Mouse (Mus musculus): ENCODE measurements at regions not wholly inside any gene's neighbourhood (a gene's known extent, or its start where the extent isn't known, plus 50 kb on each side); places are given as distances from the start of the nearest gene placed in this dataset.

DNA sequence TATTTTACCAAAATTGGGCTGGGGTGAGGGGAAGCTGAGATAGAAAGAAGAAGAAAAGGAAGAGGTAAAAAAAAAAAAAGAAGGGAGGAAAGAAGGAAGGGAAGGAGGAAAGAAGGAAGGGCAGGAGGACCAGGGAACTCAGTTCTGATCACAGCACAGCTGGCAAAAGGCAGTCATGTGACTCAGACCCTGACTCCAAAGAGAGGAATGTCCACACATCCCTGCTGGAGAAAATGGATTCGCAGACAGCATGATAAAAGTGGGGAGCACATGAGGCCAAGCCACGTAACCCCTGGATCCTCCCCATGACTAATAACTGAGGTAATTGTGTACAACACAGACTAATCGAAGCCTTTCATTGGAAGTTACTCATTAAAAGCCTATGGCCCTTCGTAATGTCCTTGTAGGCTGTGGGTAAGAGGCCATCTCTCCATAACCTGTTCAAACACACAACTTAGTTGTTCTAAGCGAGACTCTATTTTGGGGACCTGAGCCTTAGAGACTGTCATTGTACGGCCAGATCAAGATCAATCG lies 162.2 kb downstream of the Zfp36l1 start:
- no peak for ATAC-seq (replicated peaks; ENCODE audit: low FRiP score, poor library complexity, severe bottlenecking)

DNA sequence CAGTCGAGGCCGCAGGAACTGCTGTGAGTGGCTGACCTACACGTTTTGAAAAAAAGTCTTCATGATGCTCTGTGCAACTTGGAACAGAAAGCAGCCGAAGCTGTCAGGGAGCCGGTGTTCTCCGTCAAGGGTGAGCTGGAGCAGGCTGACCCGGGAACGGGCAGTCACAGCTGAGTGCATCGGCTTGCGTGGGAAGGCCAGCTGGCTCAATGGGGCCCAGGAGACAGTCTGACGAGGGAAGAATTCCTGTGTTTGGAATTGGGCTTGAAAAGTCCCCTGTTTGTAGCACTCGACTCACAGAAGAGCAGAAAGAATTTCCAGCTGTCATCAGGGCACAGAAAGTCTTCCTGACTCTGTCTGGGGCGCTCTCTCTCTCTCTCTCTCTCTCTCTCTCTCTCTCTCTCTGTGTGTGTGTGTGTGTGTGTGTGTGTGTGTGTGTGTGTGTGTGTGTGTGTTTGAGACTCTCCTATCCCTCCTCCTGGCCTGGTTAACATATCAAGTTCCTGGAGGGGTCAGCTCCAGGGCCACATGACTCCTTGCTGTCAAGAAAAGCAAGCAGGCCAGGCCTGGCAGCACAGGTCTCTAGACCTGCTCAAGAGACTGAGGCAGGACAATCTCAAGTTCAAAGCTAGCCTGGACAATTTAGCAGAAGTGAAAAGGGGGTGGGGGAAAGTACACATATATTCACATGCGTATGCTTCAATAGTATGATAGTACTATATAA lies 163.6 kb downstream of the Zfp36l1 start:
- no peak for ATAC-seq (replicated peaks; ENCODE audit: low FRiP score, poor library complexity, severe bottlenecking)

DNA sequence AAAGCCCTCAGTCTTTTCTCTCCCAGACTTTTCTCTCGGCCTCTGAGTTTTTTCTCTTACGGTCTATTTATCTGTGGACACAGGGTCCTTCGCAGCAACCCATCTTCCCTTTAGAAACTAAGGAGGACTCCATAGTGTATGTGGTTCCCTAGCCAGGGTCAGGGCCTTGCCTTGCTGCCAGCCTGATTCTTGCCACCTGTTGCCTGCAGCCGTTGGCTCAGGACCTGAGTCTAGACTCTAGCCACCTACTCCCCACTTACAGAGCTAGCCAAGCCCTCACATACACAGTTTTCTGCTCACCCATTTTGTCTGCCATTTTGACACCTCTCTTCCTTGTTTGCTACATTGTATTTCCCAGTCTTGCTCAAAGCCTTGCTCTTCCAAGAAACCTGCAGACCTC lies 165.2 kb downstream of the Zfp36l1 start:
- ATAC-seq (replicated peaks; ENCODE audit: low FRiP score, poor library complexity, severe bottlenecking), result no peak

DNA sequence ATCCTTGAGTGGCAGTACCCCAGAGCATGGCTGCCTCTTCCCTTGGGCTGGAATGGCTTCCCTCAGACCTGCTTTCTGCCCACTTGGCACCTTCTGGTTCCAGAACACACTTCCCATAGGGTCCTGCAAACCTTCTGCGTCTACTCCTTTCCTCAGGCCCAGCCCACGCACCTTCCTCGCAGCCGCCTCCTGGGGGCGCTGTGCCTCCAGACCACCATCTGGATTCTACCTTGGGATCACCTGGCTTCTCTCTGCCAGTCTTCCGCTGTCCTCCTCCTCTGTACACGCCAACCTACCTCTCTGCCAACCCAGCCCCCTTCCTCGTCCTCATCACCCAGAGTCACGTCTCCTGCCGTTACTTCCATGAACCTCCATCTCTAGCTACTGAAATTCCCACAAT lies 166.0 kb downstream of the Zfp36l1 start:
- no peak for ATAC-seq (replicated peaks; ENCODE audit: low FRiP score, poor library complexity, severe bottlenecking)

DNA sequence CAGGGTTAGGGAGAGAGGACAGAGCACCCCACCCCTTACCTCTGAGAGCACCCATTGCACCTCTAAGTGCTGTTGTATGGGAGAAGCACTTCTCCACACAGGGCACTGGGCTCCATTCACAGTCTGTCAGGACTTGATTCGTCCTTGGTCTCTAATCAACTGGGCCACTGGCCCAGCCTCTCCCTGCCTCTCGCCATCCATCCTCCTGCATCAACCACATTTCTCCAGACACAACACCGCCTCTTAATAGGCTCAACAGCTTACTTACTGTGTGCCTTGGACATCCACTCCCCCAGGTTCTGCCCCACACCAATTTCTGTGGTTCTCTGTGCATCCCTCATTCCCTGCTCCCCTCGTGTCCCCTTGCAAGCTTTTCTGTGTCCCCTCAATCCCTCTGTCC lies 166.9 kb downstream of the Zfp36l1 start:
- ATAC-seq (replicated peaks; ENCODE audit: low FRiP score, poor library complexity, severe bottlenecking), result no peak

DNA sequence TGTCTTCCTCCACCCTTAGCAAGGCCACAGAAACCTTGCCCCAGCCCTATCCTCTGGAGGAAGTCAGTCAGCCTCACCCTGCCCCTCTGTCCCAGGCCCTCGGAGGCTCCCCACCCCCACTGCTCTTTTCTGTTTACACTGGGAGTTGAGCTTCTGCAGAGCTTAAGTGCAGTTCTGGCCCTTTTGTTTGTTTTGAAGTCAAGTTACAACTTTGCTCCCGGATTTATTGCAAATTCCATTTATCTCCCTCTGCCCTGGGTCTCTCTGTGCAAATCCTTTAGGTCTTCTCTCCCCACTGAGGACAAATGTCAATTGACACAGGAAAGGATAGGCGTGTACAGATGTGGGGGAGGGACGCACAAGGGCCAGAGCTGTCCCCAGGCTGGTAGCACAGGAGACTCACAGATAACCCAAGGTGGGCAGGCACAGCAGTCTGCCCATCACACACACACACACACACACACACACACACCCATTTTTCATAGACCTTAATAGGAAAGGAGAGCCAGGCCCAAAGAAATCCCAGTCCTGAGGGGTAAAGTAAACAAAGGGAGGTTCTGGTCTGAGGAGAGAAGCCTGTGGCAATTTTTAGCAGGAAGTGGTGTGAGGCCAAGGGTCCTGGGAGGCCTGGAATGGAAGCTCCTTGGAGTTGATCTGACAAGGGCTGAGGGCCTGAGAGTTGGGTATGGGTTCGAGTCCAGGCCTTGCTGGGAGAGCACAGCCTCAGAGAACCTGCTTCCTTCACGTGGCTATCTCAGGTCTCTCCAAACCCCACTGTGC lies 167.9 kb downstream of the Zfp36l1 start:
- no peak for ATAC-seq (replicated peaks; ENCODE audit: low FRiP score, poor library complexity, severe bottlenecking)

DNA sequence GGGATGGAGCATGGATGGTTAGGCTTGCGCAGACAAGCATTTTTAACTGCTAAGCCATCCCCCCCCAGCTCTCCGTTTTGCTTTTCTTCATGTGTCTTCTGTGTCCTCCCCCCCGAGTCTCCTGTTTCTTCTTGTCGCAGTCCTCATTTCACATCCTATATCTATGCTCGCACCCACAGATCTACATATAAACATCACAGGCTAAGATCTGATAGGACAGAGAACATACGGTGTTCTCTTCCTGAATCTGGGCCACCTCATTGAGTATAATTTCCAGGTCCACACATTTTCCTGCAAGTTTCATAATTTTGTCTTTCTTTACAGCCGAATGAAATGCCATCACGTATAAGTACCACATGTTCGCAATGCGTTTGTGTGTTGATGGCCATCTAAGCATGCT lies 168.7 kb downstream of the Zfp36l1 start:
- ATAC-seq (replicated peaks; ENCODE audit: low FRiP score, poor library complexity, severe bottlenecking), result no peak

DNA sequence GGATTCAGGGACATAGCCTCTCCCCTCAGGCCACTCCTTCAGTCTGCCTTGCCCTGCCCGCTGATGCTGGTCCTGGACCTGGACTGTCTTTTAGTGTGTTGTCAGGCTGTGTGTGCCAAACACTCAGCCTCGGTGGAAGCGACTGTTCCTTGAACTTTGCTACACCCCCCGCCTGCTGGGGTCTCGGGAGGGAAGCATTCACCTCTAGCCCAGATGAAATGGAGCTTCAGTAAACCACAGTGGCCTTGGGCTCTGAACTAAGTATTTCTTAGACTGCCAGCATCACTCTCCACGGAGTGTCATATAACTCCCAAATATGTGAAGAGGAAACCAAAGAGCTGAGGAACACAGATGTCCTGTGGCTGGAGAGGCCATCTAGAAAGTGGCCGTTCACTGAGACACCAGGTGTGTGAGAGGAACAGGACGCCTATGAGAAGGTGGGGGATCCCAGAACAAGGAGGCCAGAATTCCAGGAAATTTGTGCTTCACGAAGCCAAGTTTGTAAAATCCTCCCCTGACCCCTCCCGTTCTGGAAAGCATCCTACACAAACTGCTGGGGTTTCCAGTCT lies 170.2 kb downstream of the Zfp36l1 start:
- no peak for ATAC-seq (replicated peaks; ENCODE audit: low FRiP score, poor library complexity, severe bottlenecking)

DNA sequence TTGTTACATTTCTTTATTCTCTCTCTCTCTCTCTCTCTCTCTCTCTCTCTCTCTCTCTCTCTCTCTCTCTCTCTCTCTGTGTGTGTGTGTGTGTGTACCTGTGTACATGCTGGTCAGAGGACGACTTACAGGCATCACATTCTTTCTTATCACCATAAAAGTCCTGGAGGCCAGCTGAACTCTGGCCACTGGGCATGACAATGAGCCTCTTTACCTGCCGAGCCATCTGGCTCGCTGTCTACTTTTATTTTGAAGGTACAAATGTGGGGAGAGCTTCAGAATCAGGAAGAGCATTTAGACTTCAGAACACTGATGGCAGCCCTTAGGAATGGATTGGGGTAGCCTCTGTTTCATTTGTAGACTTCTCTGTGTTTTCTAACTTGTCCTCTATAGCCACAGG lies 171.0 kb downstream of the Zfp36l1 start:
- no peak for ATAC-seq (replicated peaks; ENCODE audit: low FRiP score, poor library complexity, severe bottlenecking)

DNA sequence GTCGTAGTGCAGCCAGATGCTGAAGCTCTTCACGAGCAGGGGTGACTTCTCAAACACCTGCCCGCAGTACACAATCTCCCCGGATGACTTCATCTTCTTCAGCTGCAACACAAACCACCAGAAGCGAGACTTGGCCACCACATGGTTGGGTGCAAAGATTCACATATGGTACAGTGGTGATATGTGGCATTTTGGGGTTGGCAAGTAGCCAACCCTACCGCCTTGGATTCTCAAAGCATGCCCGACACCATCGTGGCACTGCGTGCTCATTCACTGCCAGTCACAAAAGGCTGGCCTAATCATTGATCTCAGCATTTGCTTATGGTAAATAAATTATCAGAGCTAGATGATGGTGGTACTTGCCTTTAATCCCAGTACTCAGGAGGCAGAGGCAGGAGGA lies 173.4 kb downstream of the Zfp36l1 start:
- no peak for ATAC-seq (replicated peaks; ENCODE audit: low FRiP score, poor library complexity, severe bottlenecking)

DNA sequence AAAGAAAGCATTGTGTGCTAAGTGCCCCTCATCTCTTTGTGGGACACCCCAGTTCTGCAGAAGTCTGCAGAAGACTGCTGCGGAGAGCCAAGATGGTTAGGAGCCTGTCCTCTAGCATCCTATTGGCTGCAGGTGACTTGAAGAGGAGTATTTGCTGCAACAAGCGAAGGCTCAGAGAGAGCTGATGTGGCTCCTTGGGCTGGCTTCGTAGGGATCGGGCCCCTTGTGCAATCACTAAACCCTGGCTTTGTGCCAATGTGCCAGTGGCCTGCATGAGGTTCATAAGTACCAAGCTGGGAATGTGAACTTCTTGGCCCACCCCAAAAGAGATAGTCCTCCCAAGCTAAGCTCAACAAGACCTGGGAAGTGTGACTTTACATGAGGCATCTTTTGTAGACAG lies 174.9 kb downstream of the Zfp36l1 start:
- ATAC-seq (replicated peaks; ENCODE audit: low FRiP score, poor library complexity, severe bottlenecking), result no peak

DNA sequence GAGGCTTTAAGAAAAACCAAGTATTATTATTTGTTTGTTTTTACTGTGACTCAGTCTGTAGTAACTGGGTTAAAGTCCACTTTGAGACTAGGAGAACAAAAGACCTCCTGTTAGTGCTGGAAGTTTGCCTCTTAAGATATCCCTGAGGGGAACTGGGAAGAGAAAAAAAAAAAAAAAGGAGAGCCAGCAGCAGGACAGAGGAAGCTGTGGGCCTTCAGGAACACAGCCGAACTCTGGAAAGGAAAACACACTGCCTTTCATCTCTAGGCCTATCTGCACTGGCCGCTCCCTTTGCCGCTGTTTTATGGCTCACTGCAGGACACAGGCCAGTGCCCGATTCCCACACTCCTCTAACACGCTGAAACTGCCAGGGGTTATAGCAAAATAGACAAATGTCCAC lies 176.1 kb downstream of the Zfp36l1 start:
- ATAC-seq (replicated peaks; ENCODE audit: low FRiP score, poor library complexity, severe bottlenecking), result no peak

DNA sequence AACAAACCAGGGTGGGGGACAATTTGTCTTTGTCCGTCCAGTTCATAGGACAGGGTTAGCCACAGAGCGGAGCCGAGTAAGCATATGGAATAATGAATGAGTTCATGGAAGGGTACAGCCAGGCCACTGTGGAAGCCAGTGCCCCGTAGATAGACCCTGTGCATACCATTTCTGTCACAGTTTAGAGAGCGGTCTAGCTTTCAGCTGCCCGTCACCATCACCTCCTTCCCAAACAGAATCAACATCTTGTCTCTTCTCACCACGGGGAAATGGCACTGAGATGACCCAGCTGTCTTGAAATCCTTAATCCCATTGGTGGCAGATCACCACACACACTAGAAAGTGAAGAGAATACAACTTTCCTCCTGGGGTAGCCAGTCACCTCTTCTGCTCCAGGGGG lies 178.7 kb downstream of the Zfp36l1 start:
- ATAC-seq (replicated peaks; ENCODE audit: low FRiP score, poor library complexity, severe bottlenecking), result no peak

DNA sequence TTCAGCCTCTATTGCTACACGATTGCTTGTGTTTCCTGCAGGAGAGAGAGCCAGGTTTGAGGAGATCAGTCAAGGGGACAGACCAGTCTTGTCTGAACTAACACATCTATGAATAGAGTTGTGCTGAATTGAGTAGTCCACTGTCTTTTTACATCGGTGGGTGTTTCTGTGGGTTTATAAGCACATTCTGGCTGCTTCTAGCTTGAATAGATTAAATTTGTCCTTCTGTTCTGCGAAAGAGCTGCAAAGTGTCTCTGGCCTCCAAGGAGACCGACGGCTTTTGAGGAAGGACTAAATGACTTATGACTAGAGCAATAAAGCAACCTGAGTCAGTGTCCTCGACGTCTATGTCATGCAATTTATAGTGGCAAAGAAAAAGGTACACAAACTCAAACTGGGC lies 179.9 kb downstream of the Zfp36l1 start:
- no peak for ATAC-seq (replicated peaks; ENCODE audit: low FRiP score, poor library complexity, severe bottlenecking)

DNA sequence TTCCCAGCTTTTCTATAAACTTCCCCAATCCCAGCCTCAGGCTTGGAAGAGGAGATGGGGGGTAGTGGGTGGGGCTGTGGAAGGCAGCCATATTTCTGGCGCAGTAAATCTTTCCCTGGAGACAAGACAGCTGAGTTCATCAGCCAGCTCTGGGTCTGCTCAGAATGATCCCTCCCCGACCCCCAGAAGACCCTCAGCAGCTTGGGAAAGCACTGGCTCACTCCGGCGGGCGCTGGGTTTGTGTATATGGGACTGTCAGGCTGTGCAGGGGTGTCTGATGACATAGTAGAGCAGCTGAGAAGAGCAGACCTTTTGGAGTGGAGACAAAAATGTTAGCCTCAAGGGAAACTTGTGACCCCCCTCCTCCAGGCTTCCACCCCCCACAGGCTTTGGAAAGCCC lies 181.4 kb downstream of the Zfp36l1 start:
- ATAC-seq (replicated peaks; ENCODE audit: low FRiP score, poor library complexity, severe bottlenecking), result no peak

DNA sequence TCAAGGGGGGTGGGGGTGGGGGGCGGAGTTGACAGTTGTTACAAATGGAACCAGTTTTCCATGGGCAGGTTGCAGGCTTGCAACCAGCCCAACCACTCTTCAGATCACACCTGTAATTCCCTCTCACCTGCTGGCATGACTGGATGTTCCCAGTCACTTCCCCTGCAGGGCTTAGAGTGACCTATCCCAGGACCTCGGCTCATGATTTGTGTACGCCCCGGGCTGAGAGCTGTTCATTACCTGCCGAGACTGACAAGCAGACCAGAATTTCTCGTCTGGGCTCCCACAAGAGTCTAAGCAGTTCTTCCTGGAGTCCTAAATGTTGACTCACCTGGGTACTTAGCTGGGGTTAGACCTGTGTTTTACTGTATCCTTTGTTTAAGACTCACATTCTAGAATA lies 183.0 kb downstream of the Zfp36l1 start:
- ATAC-seq (replicated peaks; ENCODE audit: low FRiP score, poor library complexity, severe bottlenecking), result no peak

DNA sequence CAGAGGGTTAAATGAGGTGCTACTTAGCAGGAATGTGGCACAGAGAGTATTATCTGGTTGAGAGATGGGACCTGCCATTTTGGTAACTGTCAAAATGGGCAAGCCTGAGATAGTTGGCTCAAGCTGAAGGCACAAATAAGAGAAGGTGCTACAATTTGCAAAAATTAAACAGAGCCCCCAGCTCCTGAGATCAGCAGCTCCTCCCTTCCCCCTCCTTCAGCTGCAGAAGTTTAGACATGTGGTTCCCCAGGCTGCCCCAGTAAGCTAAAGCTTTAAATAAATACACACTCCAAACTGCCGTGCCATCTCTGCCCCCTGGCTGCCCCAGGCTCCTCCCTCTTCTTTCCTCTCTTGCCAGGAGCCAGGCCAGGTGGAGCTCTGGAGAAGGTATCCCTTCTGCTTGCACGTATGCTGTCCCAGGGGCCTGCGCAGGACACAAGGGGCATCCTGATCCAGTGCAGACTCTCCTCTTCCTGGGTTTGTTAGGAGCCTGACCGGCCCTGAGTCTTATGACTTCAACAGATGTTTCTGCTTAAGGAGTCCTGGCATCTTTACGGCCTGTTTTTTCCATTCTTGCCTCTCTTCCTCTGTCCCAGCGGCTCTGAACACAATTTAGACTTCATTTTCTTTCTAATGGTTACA lies 184.0 kb downstream of the Zfp36l1 start:
- no peak for ATAC-seq (replicated peaks; ENCODE audit: low FRiP score, poor library complexity, severe bottlenecking)

DNA sequence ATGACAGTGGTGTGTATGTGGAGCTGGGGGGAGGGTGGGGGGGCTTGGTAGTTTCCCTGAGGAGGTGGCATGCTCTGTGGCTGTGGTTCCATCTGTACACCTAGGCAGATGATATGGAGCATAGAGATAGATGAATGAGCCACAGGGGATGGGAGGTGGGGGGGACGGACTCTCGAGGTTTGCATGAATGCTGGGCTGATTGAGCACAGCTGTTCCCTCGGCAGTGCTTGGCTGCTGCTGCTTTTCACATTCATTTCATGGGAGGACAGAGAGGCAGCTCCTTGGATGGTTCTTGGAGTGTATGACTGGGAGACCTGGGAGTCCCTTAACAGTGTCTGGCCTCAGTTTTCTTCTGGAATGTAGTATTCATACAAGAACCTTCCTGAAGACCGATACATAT lies 184.5 kb downstream of the Zfp36l1 start:
- ATAC-seq (replicated peaks; ENCODE audit: low FRiP score, poor library complexity, severe bottlenecking), result no peak

DNA sequence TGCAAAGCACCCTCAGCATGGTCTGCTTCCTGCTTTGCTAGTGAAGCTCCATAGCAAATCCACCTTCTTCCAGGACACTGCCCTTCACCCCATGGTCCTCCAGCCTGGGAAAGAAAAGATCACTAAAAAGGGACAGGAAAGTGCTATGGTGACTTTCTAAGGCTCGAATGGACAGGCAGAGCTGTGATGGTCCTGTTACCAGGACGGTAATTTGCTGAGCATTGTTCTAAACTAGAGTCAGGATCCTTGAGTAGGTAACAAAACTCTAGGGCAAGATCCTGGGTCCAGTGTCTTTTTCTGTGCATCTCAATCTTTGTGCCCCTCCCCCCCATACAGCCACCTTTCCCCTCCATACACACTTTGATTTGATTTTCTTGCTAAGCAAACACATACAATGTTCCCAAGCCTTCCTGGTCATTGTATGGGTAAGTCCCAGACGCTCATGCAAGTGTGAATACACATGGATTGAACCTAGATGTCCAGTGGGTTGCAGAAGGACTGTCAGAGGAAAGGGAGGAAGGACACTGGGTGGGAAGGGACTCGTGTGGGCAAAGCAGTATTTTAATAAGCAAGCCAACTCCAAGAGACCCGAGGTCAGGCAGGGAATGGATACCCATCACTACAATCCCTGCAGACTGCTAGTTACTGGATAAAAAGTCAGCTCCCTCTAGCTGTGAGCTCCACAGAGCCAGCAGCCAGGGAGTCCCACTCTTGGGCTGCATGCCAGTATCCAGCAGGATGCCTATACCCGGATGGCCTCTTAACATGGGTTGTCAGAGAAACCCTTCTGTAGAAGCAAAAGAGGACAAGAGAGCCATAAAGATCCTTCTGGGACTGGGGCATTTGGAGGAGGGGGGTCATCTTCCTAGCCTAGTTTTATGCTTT lies 186.9 kb downstream of the Zfp36l1 start:
- ATAC-seq (replicated peaks; ENCODE audit: low FRiP score, poor library complexity, severe bottlenecking), result no peak
